Mouse (Mus musculus) kidney, adult 10 weeks (tissue): ENCODE data around the gene Insig2. TPM values are rescaled to one million over a fixed set of nuclear protein-coding genes. Genes with fewer than 3 reads are reported as not detected.

Experiments
- polyA plus RNA-seq: library from polyadenylated mRNA; stranded (reverse); fragments of 350-450 nt; fragmentation: Illumina TruSeq; extraction: RNeasy Lipid Tissue Mini Kit (QIAGEN cat#74804); gene quantifications from one replicate; pipeline ENCODE4 v1.2.3, GENCODE M21; 2014; ENCODE audit warnings: low read depth, low replicate concordance

Insig2 gene
- 132 TPM for polyA plus RNA-seq

DNA sequence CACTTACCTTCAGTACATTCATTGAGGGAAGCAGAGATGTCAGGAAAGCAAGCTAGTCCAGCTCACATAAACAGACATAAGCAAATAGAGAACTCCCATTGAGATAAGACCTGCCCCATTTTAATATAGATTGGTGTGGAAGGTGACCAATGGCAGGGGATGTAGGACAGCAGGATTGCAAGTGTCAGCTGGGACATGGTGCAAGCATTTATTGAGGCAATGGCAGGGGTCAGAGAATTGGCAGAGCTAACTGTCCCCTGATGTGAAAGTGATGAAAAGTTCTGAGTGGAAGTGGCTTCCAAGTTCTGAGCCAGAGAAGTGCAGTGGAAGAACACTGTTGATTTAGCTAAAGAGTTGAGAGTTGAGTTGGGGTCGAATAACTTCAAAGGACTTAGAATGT lies at the start of gene Insig2:
Insig2 (minus strand) TSS at position 105 of the 400 bp plus-strand sequence.

Other genes starting within 250 kb of the Insig2 start
- gene Ccdc93, start 98.5 kb upstream of the Insig2 start, polyA plus RNA-seq, result 12.0 TPM
- not detected for gene Htr5b, start 195.9 kb upstream of the Insig2 start, polyA plus RNA-seq
- 31.9 TPM for gene Ddx18, start 235.4 kb upstream of the Insig2 start, polyA plus RNA-seq